Mouse (Mus musculus): Measurements from ENCODE around the gene Tex9.
"Not testable (repeated sequence)": the region's sequence is repeated elsewhere in the genome, so short reads cannot be mapped to it uniquely, and the experiment has no call there.

Gene Tex9

GRCm38 (mm10) chr9:72488523-72488922 lies 3.5 kb downstream of the Tex9 start:
- in situ Hi-C loops (cut with MboI; ENCODE audit: low sequenced_read_pairs), result no loop called here

- in situ Hi-C loops (cut with MboI; ENCODE audit: low sequenced_read_pairs), result no loop called here
These were observed 12.7 kb downstream of the Tex9 start for GRCm38 (mm10) chr9:72479276-72479675.

GRCm38 (mm10) chr9:72477306-72477705 lies 14.7 kb downstream of the Tex9 start:
- in situ Hi-C loops (cut with MboI; ENCODE audit: low sequenced_read_pairs), result no loop called here

GRCm38 (mm10) chr9:72475511-72475910 lies 16.5 kb downstream of the Tex9 start:
- in situ Hi-C loops (cut with MboI; ENCODE audit: low sequenced_read_pairs), result no loop called here

DNA sequence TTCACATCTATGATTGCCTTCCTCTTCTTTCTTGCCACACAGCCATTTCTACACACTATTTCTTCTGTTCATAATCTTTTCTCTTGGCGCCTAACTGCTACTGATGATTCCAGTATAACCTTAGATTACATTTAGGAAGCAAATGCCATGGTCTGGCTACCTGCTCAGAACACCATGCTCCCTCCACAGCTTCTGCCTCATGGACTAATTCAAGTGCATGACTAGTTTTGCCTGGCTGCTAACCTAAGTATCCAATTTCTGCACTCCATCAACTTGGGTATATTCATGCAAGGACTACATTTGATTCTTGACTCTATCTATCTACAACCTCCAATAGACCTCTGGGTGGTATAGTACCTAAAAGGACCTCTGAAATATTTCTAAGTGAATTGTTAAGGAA lies 22.2 kb downstream of the Tex9 start:
- in situ Hi-C loops (cut with MboI; ENCODE audit: low sequenced_read_pairs), result no loop called here

- in situ Hi-C loops (cut with MboI; ENCODE audit: low sequenced_read_pairs), result no loop called here
These were observed 23.4 kb downstream of the Tex9 start for GRCm38 (mm10) chr9:72468616-72469015.

DNA sequence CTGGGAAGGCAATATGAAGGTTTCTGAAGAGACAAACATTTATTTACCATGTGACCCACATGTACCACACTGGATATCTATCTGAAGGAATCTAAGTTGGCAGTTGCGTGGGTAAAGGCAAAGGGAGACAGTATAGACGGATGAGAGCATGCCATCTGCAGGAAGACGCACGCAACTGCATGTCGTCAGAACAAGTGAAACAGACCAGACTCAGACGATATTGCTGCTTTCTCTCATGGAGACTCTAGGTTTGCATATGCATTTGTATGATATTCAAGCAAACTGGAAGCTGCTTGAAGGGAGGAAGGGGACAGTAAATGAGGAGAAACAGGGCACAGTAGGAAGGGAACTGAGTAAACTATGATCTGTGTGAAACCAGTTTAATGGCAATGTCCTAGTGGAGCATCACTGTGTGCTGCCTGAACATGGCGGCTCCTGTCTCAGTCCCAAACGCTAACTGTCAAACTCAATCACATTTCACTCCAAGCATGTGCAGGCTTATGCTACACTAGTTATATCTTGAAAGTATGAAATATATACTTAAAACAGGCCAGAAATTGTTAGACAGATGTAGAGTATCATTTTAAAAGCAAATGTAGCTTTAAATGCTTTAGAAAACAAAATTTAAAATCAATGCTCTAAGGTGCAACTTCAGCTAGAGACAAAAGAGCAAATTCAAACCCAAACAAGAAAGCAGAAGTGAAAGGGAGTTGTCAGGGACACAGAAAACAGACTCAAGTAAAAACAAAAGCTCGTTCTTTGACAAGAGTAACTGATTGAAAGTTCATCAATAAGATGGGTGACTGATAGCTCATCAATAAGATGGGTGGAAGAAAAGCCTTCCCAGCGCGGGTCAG lies 24.2 kb downstream of the Tex9 start:
- in situ Hi-C loops (cut with MboI; ENCODE audit: low sequenced_read_pairs), result no loop called here

DNA sequence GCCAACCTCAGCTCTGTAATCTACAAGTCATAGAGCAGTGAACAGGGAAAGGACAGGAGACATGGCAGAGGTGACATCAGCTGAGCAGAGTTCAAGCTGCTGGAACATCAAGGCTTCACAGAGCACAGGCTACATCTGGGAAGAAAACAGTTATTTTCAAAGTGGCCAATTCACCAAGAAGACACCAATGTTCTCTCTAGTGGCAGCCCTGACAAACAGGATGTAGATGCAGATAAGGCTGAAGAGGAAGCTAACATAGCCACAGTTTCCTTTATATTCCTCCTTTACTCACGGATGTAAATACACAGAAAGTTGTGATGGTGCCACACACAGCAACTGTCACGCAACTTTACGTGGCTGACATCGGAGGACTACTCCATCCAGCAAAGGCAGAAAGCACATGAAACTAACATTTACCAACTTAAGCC lies 26.2 kb downstream of the Tex9 start:
- in situ Hi-C loops (cut with MboI; ENCODE audit: low sequenced_read_pairs), result no loop called here

DNA sequence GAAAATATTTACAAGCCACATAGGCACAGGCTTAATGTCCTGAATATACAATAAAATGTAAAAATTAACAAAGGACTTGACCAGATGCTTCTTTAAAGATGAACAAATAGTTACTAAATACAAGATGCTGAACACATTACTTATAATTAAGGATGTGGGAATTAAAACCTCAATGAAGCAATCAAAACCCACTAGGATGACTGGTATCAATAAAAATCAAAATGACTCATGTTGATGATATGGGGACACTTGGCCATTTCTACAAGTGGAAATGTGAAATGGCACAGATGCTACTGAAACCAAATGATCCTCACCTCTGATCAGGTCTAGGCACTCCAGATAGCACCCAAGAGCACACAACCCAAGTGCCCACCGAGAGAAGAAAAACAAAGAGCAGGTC lies 27.2 kb downstream of the Tex9 start:
- in situ Hi-C loops (cut with MboI; ENCODE audit: low sequenced_read_pairs), result no loop called here

GRCm38 (mm10) chr9:72462427-72462826 lies 29.6 kb downstream of the Tex9 start:
- in situ Hi-C loops (cut with MboI; ENCODE audit: low sequenced_read_pairs), result no loop called here

- in situ Hi-C loops (cut with MboI; ENCODE audit: low sequenced_read_pairs), result no loop called here
These were observed 31.2 kb downstream of the Tex9 start for GRCm38 (mm10) chr9:72460767-72461166.

- in situ Hi-C loops (cut with MboI; ENCODE audit: low sequenced_read_pairs), result no loop called here
These were observed 32.3 kb downstream of the Tex9 start for GRCm38 (mm10) chr9:72459703-72460102.

DNA sequence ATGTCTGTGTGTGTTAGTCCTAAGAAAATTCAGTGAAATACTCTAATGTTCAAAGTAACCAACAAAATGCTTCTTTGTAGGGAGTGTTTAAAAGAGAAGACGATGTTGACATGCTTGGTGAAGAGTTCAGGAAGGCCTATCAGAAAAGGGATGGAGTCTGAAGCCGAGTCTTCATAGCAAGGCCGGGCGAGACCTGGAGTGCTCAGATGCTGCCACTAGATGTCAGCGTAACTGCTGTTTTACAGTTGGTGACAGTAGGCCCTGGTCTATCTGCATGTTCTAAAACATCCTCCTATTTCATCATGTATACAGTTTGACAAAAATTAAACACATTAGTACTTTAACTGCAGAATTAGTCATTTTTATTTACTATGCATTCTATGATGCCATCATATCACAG lies 33.8 kb downstream of the Tex9 start:
- in situ Hi-C loops (cut with MboI; ENCODE audit: low sequenced_read_pairs), result no loop called here

DNA sequence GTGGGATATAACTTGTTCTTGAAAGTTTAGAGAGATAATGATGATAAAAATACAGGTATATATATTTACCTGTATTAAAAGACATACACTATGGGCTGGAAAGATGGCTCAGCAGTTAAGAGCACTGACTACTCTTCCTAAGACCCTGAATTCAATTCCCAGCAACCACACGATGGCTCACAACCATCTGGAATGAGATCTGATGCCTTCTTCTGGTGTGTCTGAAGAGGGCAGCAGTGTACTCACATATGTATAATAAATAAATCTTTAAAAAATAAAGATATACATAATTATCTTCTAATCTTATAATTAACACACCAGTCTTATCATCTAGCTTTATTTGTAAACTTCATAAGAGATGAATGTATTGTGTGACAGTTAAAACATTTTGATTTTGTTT lies 35.6 kb downstream of the Tex9 start:
- in situ Hi-C loops (cut with MboI; ENCODE audit: low sequenced_read_pairs), result no loop called here

DNA sequence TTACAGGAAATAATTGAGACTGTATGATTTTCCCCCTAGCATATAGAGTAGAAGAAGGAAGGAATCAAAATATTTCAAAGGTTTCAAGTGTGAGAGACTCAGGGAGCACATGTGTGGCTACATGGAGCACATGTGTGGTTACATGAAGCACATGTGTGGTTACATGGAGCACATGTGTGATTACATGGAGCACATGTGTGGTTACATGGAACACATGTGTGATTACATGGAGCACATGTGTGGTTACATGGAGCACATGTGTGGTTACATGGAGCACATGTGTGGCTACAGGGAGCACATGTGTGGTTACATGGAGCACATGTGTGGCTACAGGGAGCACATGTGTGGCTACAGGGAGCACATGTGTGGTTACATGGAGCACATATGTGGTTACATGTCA lies 37.7 kb downstream of the Tex9 start:
- in situ Hi-C loops (cut with MboI; ENCODE audit: low sequenced_read_pairs), result not testable (repeated sequence)

- in situ Hi-C loops (cut with MboI; ENCODE audit: low sequenced_read_pairs), result no loop called here
These were observed 40.9 kb downstream of the Tex9 start for GRCm38 (mm10) chr9:72451111-72451510.

- in situ Hi-C loops (cut with MboI; ENCODE audit: low sequenced_read_pairs), result no loop called here
These were observed 41.6 kb downstream of the Tex9 start for GRCm38 (mm10) chr9:72450363-72450762.

DNA sequence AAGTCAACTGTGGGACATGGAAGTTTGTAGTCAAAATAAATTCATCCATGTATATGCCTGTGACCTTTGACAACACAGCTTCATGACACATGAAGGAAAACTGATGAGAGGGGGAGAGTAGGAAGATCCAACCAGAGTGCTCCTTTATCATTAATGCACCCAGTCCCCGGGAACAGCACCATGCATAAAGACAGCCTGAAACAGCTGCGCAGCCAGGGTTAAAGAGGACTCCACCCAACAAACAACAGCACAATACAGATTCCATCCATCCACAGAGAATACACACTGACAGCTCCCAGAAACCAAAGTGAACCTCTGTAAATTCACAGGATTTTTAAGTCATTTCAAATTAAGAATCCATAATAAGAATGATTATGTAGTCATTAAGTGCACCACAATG lies 42.2 kb downstream of the Tex9 start:
- in situ Hi-C loops (cut with MboI; ENCODE audit: low sequenced_read_pairs), result no loop called here

GRCm38 (mm10) chr9:72449367-72449766 lies 42.6 kb downstream of the Tex9 start:
- in situ Hi-C loops (cut with MboI; ENCODE audit: low sequenced_read_pairs), result no loop called here

DNA sequence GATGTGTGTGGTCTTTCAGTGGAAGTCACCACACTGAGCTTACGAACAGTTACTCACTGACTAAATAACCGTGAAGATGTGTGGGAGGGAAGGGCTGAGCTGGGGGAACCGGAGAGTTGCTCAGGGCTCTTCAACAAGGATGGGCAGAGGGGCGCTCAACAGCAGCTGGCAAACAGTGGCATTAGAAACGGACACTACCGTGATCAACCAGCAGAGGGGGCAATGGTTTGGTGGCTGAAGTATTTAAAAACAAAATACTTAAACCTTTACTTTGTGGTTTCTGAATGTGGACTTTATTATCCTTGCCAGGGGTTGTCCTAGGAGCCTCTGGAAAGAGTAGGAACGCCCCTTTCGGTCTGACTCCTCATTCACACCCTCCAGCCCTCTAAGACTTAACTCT lies 44.0 kb downstream of the Tex9 start:
- in situ Hi-C loops (cut with MboI; ENCODE audit: low sequenced_read_pairs), result no loop called here

DNA sequence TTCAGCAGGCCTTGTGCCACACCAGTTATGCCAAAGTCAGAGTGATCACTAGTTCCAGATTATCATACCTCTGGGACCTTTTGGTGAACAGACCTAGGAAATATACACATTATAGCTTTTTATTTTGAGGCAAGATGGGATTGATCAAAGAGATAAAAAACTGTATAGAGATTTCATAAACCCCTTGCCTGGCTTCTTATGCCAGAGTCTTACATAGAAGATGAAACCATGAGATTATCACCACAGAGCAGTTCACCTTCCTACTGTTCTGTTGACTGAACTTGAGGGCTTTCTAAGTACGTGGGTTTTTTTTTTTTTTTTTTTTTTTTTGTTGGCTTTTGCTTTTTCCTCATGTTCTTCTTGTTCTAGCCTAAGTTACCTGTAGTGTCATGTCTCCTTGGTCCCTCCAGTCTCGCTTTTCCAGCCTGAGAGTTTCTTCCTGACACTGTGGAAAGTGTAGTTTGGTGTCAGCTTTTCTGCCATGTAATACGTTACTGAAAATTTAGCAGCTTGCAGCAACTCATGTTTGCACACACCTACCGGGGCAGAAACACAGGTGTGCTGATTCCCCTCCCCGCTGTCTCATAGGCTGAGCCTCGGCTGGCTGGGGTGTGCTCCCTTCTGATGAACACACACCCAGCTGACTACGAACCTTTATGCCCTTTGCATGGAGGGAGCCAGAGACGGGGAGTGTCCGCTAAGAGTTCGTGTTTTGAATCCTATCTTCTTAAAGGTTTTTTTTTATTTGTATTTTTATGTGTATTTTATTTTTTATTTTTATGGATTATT lies 49.9 kb downstream of the Tex9 start:
- in situ Hi-C loops (cut with MboI; ENCODE audit: low sequenced_read_pairs), result no loop called here
